Mouse (Mus musculus) CD4-positive helper T cell, adult 2 months (primary cell): ENCODE data around the gene Noxo1.
"Not testable (repeated sequence)": the region's sequence is repeated elsewhere in the genome, so short reads cannot be mapped to it uniquely, and the experiment has no call there.

Experiments
- DNase-seq: peaks from one replicate; pipeline ENCODE4 v3.0.0-alpha.2; 2012; ENCODE audit warnings: low read depth, missing footprints, low spot score

Gene Noxo1

DNA sequence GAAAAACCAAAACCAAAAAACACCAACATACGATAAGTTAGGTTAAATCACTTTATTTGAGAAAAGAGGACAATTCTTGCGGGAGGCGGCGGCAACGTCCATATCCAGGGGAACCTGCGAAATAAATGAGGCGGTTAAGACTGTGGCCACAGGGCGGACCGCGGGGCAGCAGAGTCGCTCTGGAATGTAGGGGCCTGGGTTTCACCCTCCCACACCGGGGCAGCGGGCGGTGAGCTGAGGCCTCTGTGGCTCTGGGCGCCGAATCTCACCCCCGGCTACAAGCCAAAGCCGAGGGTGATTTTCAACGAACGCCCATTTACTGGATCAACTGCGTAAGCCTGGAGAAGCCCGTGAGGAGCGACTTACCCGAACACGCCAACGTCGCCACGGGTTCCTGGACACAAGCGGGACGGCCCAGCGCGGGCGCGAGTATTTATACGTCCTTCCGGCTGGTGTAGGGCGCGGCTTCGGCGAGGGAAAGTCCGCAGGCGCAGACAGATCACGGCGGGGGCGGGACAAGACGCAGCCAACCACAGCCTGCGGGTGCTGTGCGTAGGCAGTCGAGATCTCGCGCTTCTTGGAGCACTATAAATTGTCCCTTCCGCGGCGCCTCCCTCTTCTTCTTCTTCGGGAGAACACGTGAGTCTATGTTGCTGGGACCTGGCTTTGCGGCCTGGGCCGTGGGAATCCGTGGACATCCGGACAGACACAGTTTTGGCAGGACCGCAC is 23.6 kb downstream of the Noxo1 start:
- DNase-seq: peak; percentile 99

DNA sequence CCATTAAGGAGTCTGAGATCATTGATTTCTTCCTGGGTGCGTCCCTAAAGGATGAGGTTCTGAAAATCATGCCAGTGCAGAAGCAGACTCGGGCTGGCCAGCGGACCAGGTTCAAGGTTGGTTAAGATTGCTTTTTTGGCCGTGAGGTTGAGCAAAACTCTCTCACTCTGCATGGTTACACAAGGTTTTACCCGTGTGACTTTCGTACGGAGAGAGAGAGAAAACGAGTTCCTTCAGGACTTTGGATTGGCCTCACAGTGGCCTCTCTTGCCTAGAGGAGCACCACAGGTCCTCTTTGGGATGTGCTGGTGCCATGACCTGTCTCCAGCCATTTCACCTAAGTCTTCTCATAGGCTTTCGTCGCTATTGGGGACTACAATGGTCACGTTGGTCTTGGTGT is 24.6 kb downstream of the Noxo1 start:
- DNase-seq: not testable (repeated sequence)

DNA sequence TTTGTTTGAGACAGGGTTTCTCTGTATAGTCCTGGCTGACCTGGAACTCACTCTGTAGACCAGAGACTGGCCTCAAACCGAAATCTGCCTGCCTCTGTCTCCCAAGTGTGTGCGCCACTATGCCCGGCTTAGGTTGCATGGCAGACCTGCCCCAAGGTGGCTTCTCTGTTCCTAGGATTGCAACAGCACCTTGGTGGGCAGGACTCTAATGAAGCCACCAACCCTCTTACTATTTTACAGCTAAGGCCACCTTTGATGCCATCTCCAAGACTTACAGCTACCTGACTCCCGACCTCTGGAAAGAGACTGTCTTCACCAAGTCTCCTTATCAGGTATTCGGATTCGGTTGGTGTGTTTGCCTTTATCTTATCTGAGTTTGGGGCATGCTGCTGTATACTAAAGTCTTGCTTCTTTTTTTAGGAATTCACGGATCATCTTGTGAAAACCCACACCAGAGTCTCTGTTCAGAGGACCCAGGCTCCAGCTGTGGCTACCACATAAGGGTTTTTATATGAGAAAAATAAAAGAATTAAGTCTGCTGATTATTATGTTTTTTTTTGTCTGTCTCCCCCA is 25.4 kb downstream of the Noxo1 start:
- DNase-seq: not testable (repeated sequence)

DNA sequence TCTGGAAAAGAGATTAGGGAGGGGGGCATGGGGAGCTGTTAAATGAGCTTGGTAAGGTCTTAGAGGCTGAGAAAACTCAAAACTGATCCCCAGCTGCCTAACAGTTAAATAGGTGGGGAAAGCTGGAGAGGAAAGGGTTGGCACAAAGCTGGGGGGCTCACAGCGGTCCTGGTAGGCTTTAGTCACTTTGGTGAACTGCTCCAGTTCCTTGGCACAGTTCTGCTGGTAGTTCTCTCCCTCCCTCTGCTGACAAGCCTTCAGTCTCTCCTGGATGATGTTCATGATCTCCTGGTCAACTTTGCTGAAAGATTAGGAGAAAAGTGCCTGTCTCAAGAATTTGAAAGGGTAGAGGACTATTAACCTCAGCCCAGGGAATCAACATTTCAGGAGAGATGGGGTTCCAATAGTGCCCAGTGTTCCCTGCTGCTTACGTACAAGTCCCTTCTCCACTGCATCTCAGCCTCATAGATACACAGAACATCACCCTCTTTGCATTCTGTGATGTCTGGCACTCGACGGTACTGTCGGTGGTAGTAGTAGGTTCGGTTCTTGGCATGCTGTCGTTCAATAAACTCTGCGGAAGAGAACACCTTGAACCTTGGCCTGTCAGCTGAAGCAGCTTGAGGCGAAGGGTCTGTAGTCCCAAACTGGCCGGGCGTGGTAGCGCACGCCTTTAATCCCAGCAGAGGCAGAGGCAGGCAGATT is 26.3 kb downstream of the Noxo1 start:
- DNase-seq: no peak

DNA sequence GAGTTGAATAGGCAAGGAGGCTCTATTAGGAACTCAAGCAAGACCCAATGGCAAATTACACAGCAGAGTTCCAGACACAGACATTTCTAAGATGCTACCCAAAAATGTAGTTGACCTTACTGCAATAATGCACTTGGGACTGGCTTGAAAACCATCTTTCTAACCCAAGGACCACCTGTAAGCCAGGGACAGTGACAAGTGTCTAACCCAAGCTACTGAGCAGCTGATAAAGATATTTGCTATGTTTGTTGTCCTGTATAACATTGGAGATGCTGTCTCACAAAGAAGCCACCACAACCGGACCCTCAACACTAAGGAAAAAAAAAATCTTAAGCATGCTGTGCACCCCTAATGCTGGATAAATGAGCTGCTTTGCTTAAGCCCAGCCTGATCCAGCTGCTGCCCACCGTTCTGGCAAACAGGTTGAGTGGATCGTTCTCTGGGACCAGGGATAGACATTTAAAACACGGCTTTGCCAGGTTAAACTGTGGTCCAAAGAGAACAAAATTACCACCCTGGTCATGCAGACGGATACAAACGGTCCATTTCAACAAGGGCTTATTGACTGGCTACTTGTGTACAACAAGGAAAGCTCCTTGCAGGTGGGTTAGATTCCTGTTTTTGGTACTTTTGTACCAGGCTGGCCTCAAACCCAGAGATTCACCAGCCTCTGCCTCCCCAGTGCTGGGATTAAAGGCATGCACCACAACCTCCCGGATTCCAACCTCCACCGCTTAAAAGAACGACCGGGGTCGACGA is 27.3 kb downstream of the Noxo1 start:
- no peak for DNase-seq

DNA sequence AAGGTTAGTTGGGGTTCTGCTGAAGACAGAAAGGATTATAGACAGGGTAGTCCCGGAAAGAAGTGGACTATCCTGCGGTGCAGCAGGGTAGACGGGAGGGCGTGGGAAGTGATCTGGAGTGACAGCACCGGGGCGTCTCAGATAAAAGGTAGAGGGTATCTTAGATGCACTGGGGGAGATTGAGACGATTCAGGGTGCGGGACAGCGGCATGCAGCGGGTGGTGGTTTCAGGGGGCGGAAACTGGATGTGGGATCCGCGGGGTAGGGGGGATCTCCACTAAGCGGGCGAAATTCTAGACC is 27.8 kb downstream of the Noxo1 start:
- no peak for DNase-seq

DNA sequence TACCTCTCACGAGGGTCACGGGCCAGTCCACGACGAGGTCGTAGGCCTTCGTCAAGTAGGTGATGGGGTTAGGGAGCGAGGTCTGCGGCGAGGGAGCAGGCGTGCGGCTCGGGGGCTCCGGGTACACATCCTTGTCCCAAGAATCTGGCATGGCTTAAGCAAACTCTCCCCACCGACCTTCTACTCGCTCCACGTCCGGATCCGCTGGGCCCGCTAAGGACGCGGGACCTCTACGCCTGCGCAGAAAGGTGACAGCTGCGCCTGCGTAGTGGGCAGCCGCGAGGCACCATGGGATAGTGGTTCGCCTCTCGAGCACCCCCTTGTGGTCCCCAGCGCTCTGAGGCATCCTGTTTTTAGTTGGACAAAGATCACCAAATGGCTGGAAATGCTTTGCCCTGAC is 28.1 kb downstream of the Noxo1 start, which contains the start of gene Ndufb10:
TSS of gene Ndufb10 (minus strand) at position 295 of the 400 bp plus-strand sequence.
- DNase-seq: peak; percentile 93

DNA sequence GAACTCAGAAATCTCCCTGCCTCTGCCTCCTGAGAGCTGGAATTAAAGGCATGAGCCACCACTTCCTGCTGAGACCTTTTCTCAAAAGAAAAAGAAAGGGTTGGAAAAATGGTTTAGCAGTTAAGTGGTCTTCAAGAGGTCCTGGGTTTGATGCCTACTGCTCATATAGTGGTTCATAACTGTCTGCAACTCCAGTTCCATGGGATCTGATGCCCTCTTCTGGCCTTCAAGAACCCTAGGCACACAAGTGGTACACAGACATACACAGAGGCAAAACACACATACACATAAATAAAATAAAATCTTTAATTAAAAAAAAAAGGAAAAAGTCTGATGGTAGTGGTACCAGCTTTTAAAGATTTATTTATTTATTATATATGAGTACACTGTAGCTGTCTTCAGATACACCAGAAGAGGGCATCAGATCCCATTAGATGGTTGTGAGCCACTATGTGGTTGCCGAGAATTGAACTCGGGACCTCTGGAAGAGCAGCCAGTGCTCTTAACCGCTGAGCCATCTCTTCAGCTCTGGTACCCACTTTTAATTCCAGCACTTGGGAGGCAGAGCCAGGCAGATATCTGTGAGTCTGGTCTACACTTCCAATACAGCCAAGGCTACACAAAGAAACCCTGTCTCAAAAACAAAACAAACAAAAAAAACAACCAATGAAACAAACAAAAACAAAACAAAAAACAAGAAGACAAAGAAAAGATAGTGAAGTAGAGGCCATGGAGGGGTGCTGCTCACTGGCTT is 29.8 kb downstream of the Noxo1 start:
- DNase-seq: no peak

DNA sequence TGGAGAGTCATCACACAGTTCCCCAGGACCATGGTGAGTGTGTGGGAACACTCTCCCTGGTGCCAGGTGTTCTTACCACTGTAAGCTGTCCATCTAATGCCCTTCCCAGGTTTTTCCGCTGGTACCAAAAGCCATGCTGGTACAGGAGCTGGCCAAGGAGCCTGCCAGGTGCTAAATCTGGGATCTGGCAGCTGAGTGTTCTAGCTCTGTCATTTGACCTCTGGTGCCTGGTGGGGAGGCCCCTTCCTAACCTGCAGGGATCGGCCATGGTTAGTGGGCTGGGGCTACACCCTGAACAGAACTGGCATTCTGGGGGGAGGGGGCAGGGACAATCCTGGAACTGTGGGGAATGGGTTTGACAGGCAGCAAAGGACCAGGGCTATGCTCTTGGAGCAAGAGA is 31.6 kb downstream of the Noxo1 start, which contains the start of gene Rpl3l:
TSS of gene Rpl3l (plus strand) at position 203 of the 400 bp plus-strand sequence.
- no peak for DNase-seq

DNA sequence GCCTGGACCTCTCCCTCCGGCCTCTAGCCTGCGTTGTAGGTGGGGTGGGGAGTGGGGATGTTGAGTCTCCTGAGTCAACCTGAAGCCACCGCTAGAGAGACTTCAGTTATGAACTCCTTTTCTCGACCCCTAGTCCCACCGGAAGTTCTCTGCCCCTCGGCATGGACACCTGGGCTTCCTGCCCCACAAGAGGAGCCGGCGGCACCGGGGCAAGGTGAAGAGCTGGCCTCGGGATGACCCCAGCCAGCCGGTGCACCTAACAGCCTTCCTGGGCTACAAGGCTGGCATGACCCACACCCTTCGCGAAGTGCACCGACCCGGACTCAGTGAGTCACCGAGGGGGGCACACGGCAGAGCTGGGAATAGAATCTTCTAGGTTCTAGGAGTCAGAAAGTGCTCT is 32.1 kb downstream of the Noxo1 start:
- DNase-seq: no peak

DNA sequence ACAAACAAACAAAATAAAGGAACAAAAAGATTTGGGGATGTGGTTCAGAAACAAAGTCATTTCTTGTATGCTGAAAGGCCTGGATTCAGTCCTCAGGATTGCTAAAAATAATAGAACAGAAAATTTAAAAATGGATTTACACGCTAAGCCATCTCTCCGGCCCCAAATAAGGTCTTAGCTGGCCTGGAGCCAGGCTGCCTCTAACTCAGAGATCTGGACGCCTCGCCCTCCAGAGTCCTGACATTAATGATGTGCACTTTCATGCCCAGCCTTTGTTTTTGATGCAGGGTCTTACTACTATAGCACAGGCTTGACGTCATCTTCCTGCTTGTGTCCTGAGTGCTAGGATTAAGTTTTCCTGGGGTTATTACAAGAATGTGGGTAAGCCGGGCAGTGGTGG is 33.0 kb downstream of the Noxo1 start:
- no peak for DNase-seq

DNA sequence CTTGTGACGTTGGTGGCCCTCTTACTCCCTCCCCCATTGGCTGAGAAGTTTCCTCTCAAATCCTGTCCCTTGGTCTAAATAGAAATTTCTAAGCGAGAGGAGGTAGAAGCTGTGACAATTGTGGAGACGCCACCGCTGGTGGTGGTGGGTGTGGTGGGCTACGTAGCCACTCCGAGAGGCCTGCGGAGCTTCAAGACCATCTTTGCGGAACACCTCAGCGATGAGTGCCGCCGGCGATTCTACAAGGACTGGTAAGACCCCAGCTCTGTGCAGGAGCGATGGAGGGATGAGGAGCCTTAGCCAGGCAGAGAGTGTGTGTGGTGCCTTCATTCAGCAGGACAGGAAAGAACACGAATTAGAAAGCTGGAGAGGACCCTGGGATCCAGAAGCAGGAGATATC is 34.8 kb downstream of the Noxo1 start:
- no peak for DNase-seq

DNA sequence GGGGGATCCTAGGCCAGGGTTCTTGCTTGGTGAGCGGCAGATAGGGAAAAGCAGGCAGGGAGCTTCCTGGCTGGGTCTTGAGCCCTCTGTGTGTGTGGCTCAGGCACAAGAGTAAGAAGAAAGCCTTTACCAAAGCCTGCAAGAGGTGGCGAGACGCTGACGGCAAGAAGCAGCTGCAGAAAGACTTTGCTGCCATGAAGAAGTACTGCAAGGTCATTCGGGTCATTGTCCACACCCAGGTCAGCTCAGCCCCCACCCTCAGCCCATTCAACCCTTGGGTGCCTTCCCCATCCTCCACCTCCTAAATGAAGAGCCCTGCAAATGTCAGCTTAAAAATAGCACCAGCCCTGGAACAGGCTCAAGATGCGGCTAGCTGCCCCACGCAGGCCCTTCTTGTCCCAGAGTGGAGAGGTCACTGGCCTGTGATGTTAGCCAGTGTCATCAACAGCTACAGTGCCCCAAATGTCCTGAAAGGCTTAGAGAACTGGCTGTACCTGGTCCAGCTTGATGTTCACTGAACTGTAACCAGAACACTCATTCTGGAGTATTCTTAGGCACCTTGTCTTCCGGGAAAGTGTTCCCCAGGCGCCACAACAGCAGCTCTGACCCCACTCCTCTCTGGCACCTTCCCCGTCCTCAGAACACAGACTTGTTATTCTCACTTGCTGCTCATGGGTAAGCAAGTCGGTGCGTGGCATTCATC is 36.4 kb downstream of the Noxo1 start:
- no peak for DNase-seq

DNA sequence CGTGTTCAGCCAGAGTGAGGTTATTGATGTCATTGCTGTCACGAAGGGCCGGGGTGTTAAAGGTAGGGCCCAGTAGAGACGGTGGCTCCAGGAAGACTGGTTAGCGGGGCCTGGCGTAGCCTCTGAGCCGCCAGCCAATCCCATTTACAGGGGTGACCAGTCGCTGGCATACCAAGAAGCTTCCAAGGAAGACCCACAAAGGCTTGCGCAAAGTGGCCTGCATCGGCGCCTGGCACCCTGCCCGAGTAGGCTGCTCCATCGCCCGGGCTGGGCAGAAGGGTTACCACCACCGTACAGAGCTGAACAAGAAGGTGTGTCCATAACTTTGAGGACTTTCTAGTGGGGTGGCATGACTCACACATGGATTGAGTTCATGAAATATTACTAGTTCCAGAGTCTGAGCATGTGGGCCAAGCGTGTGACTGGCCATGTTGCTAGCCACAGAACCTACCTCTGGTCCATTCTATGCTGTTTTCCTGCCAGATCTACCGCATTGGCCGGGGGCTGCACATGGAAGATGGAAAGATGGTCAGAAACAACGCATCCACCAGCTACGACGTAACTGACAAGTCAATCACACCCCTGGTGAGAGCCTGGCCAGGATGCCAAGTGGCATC is 37.5 kb downstream of the Noxo1 start:
- DNase-seq: no peak

DNA sequence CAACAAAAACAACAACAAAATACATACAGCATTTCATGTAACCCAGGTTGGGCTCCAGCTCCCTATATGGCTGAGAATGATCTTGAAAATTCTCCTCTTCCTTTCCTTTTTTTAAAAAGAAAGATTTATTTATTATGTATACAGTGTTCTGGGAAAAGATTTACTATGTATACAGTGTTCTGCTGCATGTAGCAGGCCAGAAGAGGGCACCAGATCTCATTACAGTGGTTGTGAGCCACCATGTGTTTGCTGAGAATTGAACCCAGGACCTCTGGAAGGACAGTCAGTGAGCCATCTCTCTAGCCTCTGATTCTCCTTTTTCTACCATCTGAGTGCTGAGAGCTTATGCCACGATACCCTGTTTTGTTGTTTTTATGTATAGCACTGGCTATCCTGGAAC is 38.5 kb downstream of the Noxo1 start:
- no peak for DNase-seq

DNA sequence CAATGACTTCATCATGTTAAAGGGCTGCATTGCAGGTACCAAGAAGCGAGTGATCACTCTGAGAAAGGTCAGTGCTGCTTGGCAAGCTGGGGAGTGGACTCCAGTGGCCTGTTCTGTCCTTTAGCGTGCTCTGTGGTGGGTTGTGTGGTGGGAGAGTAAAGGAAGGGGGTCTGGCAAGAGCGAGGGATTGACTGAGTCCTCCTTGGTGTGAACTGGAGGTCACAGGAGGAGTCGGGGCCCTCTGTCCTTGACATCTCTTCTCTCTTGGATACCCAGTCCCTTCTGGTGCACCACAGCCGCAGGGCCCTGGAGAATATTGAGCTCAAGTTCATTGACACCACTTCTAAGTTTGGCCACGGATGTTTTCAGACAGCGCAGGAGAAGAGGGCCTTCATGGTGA is 39.4 kb downstream of the Noxo1 start:
- no peak for DNase-seq

DNA sequence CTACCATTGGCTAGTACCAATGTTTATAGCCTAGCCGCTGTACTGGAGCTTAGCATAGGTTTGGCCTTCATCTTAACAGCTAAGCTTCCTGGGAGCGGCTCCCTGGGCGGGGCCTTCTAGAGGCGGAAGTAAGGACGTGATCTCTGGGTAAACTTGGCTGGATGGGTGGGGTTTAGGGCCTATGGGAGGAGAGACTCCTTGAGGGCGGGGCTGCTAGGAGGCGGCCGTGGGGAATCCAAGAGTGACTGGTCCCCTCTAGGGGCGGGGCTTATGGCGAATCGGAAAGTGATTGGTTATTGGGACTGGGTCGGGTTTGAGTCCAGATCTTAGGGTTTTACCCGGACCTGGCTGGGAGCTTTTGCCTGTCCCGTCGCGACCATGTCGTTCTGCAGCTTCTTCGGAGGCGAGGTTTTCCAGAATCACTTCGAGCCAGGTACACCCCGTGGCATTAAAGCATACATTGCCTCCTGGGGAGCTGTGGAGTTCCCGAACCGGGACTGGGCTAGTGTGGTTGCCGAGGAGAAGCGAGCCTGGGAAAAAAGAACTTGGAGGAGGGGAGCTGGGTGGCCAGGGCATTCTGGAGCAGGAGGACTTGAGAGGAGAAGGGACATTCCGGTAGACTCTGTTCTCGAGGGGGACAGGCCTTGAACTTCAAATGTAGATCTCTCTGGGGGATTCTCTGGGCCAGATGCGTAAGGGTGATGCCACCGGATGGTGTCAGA is 40.5 kb downstream of the Noxo1 start, which contains the start of gene Msrb1:
TSS of gene Msrb1 (plus strand) at position 313 of the 722 bp plus-strand sequence.
- peak; percentile 96 for DNase-seq

DNA sequence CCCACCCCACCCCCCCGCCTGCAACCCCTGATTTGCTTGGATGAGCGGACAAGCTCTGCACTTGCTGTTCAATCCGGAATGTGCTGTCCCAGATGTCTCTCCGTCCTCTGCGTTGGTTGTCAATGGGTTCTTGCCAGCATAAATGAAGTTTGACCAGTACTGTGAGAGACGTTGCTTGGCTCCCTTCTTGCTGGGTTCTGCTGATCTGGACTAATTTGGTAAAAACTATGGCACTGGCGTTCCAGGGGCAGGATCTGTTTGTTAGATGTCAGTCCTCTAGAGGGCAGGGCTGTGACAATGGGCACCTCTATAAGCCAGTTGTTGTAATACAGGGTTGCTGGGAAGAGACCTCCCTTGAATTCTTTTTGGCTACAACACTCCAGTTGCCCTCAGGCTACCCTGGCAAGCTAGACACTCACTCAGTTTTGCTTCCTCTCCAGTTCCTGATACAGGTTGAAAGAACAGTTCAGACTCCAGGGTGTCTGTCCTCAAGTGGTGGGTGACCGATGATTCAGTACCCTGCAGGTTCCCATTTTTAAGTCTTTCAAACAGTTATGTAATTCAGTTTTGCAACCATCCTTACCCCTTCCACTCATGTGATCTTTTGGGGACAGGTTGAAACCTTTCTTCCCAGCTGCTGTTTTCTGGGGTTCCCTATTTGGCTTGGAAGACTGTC is 41.2 kb downstream of the Noxo1 start:
- no peak for DNase-seq

DNA sequence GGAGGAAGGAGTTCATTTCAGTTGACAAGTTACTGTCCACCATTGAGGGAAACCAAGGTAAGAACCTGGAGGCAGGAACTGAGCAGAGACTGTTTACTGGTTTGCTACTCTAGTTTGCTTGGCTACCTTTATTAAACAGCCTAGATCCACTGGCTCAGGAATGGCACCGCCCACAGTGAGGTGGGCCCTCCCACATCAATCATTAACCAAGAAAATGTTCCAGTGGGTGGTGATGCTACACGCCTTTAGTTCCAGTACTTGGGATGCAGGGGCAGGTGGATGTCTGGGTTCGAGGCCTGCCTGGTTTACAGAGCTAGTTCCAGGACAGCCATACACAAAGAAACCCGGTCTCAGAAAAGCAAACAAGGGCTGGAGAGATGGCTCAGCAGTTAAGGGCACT is 42.2 kb downstream of the Noxo1 start:
- no peak for DNase-seq
